Mouse (Mus musculus) embryonic stem cell, embryonic (primary cell): ENCODE data around the gene Anks1.

Experiments used
- CTCF ChIA-PET, 4 experiments: fragments of 300-600 bp in 2 of 4; fragments of 350-600 bp in 2 of 4; sonication (Branson Sonifier 250); formaldehyde crosslinking; loops; one replicate each; lab custom pipeline; 2022; ENCODE audit warnings: inconsistent platforms in 2 of 4; lab: Charles Lee
- POLR2A ChIA-PET, 4 experiments: fragments of 300-600 bp in 2 of 4; fragments of 350-600 bp in 2 of 4; sonication (Branson Sonifier 250); formaldehyde crosslinking; loops; one replicate each; lab custom pipeline; 2022; ENCODE audit warnings: antibody characterized with exemption in 4 of 4, inconsistent platforms in 1 of 4; lab: Charles Lee

The Anks1 gene

GRCm38 (mm10) chr17:27942131-27942530 lies 33.0 kb downstream of the Anks1 start:
- ChIA-PET POLR2A (interaction anchor here in 2 of 4 experiments (0.5 to 1.5 kb wide), 4 partner anchors 8 to 1141 kb away, joined by 3 to 5 read pairs (median 4); no protein-coding TSS in a partner anchor), CTCF (interaction anchor here in 3 of 4 experiments (0.6 to 0.7 kb wide), 3 partner anchors 105 to 691 kb away, joined by 3 to 4 read pairs (median 3); no protein-coding TSS in a partner anchor)

GRCm38 (mm10) chr17:27945546-27946216 lies 36.6 kb downstream of the Anks1 start:
- ChIA-PET POLR2A (interaction anchor here in 1 of 4 experiments (0.6 kb wide), 2 partner anchors 404 to 617 kb away, joined by 4 to 5 read pairs; no protein-coding TSS in a partner anchor), CTCF (interaction anchor here in 3 of 4 experiments (0.6 to 1.4 kb wide), 6 partner anchors 9 to 1527 kb away, joined by 3 to 8 read pairs (median 4); no protein-coding TSS in a partner anchor)

- ChIA-PET CTCF (interaction anchor here in 2 of 4 experiments (0.6 to 0.7 kb wide), 3 partner anchors 9 to 1528 kb away, joined by 3 to 8 read pairs (median 3); no protein-coding TSS in a partner anchor), POLR2A (interaction anchor here in 2 of 4 experiments (0.6 to 1.0 kb wide), 5 partner anchors 37 to 743 kb away, joined by 3 to 5 read pairs (median 4); partner anchors contain the start of gene Anks1 (in 1 of the 2))
Measured at GRCm38 (mm10) chr17:27946371-27946770, 37.3 kb downstream of the Anks1 start.

- ChIA-PET CTCF (interaction anchor here in 2 of 4 experiments (0.8 to 0.9 kb wide), 2 partner anchors 22 kb away, joined by 3 to 5 read pairs; no protein-coding TSS in a partner anchor), POLR2A (interaction anchor here in 3 of 4 experiments (0.8 to 1.9 kb wide), 6 partner anchors 9 to 90 kb away, joined by 3 to 8 read pairs (median 3); no protein-coding TSS in a partner anchor)
Measured at GRCm38 (mm10) chr17:27947155-27947554, 38.0 kb downstream of the Anks1 start.

GRCm38 (mm10) chr17:27953136-27953535 lies 44.0 kb downstream of the Anks1 start:
- POLR2A ChIA-PET: interaction anchor here in 2 of 4 experiments (0.5 to 1.0 kb wide), 3 partner anchors 8 to 101 kb away, joined by 3 to 5 read pairs (median 3); no protein-coding TSS in a partner anchor
- CTCF ChIA-PET: interaction anchor here in 2 of 4 experiments (1.0 to 1.5 kb wide), 4 partner anchors 16 to 108 kb away, joined by 3 to 4 read pairs (median 4); no protein-coding TSS in a partner anchor

GRCm38 (mm10) chr17:27954629-27955402 lies 45.7 kb downstream of the Anks1 start:
- ChIA-PET POLR2A (interaction anchor here in 3 of 4 experiments (1.2 to 1.3 kb wide), 3 partner anchors 10 to 27 kb away, joined by 3 to 5 read pairs (median 3); no protein-coding TSS in a partner anchor), CTCF (interaction anchor here in 1 of 4 experiments (0.9 to 1.5 kb wide), 2 partner anchors 14 to 93 kb away, joined by 3 to 4 read pairs; no protein-coding TSS in a partner anchor)

- POLR2A ChIA-PET: interaction anchor here in 3 of 4 experiments (0.6 to 1.4 kb wide), 4 partner anchors 9 to 117 kb away, joined by 3 to 9 read pairs (median 4); no protein-coding TSS in a partner anchor
- CTCF ChIA-PET: no interaction called here
Measured at GRCm38 (mm10) chr17:27957649-27958048, 48.5 kb downstream of the Anks1 start.

- ChIA-PET CTCF (interaction anchor here (0.6 to 1.7 kb wide), 10 partner anchors 9 to 1908 kb away, joined by 3 to 5 read pairs (median 4); no protein-coding TSS in a partner anchor), POLR2A (interaction anchor here (0.6 to 2.1 kb wide), 11 partner anchors 9 to 175 kb away, joined by 3 to 7 read pairs (median 3); partner anchors contain the start of gene D17Wsu92e (in 1 of the 4))
Measured at GRCm38 (mm10) chr17:27960128-27961111, 51.3 kb downstream of the Anks1 start.

- CTCF ChIA-PET: interaction anchor here in 2 of 4 experiments (0.5 to 1.0 kb wide), 2 partner anchors 85 to 117 kb away, joined by 4 to 19 read pairs; partner anchors contain the start of gene Tcp11 (in 1 of the 2)
- POLR2A ChIA-PET: interaction anchor here in 3 of 4 experiments (0.6 to 1.6 kb wide), 4 partner anchors 12 to 259 kb away, joined by 3 to 7 read pairs (median 4); no protein-coding TSS in a partner anchor
Measured at GRCm38 (mm10) chr17:27963120-27963519, 54.0 kb downstream of the Anks1 start.

- CTCF ChIA-PET: interaction anchor here in 3 of 4 experiments (0.5 to 1.0 kb wide), 3 partner anchors 48 to 283 kb away, joined by 3 to 4 read pairs (median 3); no protein-coding TSS in a partner anchor
- POLR2A ChIA-PET: interaction anchor here in 3 of 4 experiments (0.6 to 1.9 kb wide), 7 partner anchors 8 to 367 kb away, joined by 3 to 5 read pairs (median 4); no protein-coding TSS in a partner anchor
Measured at GRCm38 (mm10) chr17:27964607-27965006, 55.5 kb downstream of the Anks1 start.

GRCm38 (mm10) chr17:27965292-27965691 lies 56.2 kb downstream of the Anks1 start:
- ChIA-PET POLR2A (interaction anchor here in 2 of 4 experiments (1.1 to 1.9 kb wide), 4 partner anchors 11 to 56 kb away, joined by 3 to 5 read pairs (median 4); partner anchors contain the start of gene Taf11 (in 1 of the 2)), CTCF (no interaction called here)

GRCm38 (mm10) chr17:27966056-27966455 lies 57.0 kb downstream of the Anks1 start:
- ChIA-PET POLR2A (interaction anchor here in 2 of 4 experiments (0.6 to 1.1 kb wide), 2 partner anchors 56 to 254 kb away, joined by 3 read pairs; partner anchors contain the start of gene Taf11 (in 1 of the 2)), CTCF (interaction anchor here in 1 of 4 experiments (0.5 kb wide), 1 partner anchor 128 kb away, joined by 3 read pairs; no protein-coding TSS in a partner anchor)

GRCm38 (mm10) chr17:27966508-27967021 lies 57.5 kb downstream of the Anks1 start:
- POLR2A ChIA-PET: interaction anchor here in 2 of 4 experiments (0.6 to 1.2 kb wide), 4 partner anchors 26 to 254 kb away, joined by 3 read pairs; partner anchors contain the start of genes Taf11 (in 1 of the 2) and Uhrf1bp1 (in 1 of the 2)
- CTCF ChIA-PET: interaction anchor here in 1 of 4 experiments (0.5 kb wide), 1 partner anchor 128 kb away, joined by 3 read pairs; no protein-coding TSS in a partner anchor

- POLR2A ChIA-PET: interaction anchor here in 3 of 4 experiments (0.6 to 1.2 kb wide), 3 partner anchors 20 to 111 kb away, joined by 3 to 5 read pairs (median 3); partner anchors contain the start of gene Uhrf1bp1 (in 1 of the 3)
- CTCF ChIA-PET: no interaction called here
Measured at GRCm38 (mm10) chr17:27967529-27967928, 58.4 kb downstream of the Anks1 start.

GRCm38 (mm10) chr17:27968033-27968750 lies 59.1 kb downstream of the Anks1 start:
- POLR2A ChIA-PET: interaction anchor here in 3 of 4 experiments (0.6 to 1.5 kb wide), 5 partner anchors 9 to 179 kb away, joined by 3 to 6 read pairs (median 3); no protein-coding TSS in a partner anchor
- CTCF ChIA-PET: interaction anchor here (0.5 to 1.8 kb wide), 6 partner anchors 8 to 332 kb away, joined by 3 to 8 read pairs (median 4); no protein-coding TSS in a partner anchor
